Mouse (Mus musculus) telencephalon, adult 2 months (tissue): ENCODE data around the gene Ccdc85c.

Experiments used
- DNase-seq: peaks from one replicate; pipeline ENCODE4 v3.0.0-alpha.2; 2011; ENCODE audit warnings: low read depth, low spot score

Gene Ccdc85c

DNA sequence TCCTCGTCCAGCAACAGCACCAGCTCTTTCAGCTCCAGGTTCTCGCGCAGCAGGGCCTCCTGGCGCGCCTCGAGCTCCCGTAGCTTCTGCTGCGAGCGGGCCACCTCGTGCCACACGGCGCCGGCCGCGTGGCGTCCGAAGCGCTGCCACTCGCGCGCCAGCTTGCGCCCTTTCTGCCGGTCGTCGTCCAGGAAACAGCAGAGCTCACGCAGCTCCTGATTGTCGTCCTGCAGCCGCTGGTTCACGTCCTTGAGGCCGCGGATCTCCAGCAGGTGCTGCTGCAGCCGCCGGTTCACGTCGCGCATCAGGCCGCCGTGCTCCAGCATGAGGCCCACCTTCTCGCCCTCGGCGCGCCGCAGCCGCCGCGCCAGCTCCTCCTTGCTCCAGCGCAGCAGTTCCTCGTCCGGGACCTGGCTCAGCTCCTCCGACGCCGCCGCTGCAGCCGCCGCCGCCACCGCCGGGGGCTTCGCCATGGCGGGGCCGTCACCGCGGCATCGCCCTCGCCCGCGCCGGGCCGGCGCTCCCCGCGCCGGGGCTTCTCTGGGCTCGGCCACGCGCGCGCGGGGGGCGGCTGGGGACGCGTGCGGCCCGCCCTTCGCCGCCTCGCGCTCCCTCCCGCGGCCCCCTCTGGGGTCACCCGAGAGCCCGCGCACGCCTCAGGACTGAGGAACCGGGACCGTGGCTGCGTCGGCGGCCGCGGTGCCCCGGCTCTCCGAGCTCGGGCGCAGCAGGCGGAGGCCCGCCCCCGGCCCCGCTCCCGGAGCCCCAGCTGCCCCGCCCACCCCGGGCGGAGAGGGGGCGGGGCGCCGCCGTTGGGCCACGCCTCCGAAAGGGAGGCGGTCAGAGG, at the start of gene Ccdc85c:
TSS of gene Ccdc85c (minus strand) at position 765 of the 847 bp plus-strand sequence.
- DNase-seq: no peak

DNA sequence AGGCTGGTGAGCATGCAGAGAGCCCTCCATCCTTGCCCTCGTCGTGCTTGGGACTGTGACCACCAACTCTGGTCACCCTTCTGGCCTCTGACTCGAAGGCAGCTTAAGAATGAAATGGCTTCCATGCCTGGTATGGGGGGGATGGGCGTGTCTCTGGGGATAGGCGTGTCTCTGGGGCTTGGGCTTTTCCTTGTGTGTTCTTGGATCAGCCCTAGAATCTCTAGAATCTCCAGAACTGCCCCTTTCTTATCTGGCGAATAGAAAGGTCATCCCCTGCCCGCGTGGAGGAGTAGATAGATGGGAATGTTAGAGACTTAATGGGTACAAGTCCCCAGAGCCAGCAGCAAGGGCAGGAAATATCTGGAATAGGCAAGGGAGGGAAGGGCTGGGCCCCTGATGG, 44.9 kb upstream of the Ccdc85c start:
- no peak for DNase-seq

- no peak for DNase-seq
Measured at GRCm38 (mm10) chr12:108318499-108318898, 43.3 kb upstream of the Ccdc85c start.

- DNase-seq: no peak
Measured at GRCm38 (mm10) chr12:108317826-108318430, 42.7 kb upstream of the Ccdc85c start.

- DNase-seq: no peak
Measured at GRCm38 (mm10) chr12:108317201-108317738, 42.0 kb upstream of the Ccdc85c start.

DNA sequence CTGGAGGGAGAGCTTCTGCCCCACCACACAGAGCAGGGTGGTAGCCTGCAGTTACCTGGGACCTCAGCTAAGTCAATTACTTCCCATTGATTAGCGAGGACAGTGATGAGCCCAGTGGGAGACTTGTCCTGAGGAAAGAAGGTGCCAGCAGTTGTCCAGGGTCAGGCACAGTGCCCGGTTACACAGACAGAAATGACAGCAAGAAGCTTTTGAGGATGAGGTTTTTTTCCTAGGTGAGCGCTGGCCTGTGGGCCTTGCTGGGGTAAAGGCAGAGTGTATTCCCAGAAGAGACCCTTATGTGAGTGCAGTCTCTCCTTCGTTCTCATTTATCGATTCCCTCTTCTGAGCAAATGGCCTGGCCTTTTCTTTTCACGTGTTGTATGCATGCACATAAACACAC, 41.4 kb upstream of the Ccdc85c start:
- DNase-seq: no peak

DNA sequence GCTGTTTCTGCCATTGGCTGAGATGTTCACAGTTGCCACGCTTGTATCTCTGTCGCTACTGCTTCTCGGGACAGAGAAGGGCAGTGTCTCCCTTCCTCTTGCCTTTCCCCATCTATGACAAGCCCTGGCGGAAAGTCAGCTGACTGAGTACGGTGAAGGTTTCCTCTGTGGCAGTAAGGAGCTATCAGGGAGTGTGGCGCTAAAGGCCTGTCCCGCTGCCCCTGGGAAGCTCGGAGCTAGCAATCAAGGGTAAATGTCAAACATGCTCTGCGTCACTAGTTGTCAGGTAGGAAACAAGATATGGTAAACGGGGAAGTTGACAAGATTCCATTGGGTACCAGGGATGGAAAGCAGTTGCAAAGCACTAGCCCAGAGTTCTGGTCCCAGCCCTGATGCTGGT, 40.6 kb upstream of the Ccdc85c start:
- no peak for DNase-seq

- no peak for DNase-seq
Measured at GRCm38 (mm10) chr12:108313244-108313772, 38.1 kb upstream of the Ccdc85c start.

GRCm38 (mm10) chr12:108312432-108312851, 37.2 kb upstream of the Ccdc85c start:
- no peak for DNase-seq

DNA sequence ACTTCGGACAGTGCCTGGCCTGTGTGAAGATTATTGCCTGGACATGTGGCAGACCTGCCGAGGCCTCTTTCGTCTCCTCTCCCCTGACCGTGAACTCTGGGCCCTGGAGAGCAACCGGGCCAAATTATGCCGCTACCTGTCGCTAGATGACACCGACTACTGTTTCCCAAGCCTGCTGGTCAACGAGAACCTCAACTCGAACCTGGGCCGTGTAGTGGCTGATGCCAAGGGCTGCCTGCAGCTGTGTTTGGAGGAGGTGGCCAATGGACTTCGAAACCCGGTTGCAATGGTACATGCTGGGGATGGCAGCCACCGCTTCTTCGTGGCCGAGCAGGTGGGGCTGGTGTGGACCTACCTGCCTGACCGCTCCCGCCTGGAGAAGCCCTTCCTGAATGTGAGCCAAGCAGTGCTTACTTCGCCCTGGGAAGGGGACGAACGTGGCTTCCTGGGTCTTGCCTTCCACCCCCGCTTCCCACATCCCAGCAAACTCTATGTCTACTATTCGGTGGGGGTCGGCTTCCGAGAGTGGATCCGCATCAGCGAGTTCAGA, 36.6 kb upstream of the Ccdc85c start:
- DNase-seq: no peak

DNA sequence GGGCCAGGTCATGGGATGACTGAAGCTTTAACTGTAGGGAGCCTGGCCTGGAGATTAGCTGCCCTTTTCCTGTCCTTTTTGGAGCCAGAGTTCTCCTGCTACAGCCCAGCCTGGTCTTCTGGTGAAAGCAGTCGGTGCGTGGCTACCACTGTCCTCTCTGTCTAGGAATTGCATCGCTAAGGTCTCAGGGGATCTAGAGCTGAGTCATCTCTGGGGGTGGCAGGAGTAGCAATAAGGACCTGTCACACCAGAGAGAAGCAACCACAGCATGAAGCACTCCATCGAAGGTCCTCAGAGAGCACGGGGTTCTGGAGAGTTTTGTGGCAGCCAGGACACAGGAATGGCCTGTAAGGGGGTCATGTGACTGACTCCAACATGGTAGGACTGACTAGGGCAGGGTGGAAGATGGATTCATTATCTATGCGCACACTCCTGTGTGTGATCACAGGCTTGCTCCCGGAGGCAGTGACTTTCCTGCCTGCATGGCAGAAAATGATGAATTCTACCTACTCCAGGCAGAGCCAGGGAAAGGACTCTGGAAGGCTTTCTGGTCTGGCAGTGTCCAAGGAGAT, 35.3 kb upstream of the Ccdc85c start:
- DNase-seq: no peak

DNA sequence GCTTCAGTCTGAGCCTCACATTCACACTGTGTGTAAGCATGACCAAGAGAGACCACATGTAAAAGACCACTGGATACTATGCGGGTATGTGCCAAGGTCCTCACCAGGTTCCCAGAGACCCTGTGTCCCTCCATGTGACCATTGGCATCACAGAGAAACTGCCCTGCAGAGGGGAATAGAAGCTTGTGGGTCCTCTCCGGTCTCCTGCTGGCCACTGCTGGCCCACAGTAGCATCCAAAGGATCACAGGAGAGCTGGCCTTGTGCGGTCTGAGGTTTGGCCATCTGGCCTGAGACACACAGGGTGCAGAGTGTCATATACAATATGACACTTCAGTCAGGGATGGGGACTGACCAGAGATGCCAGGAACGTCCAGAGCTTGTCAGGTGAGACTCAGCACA, 34.8 kb upstream of the Ccdc85c start:
- DNase-seq: no peak

- DNase-seq: no peak
Measured at GRCm38 (mm10) chr12:108309116-108309794, 34.0 kb upstream of the Ccdc85c start.

GRCm38 (mm10) chr12:108308363-108308856, 33.2 kb upstream of the Ccdc85c start:
- DNase-seq: no peak

DNA sequence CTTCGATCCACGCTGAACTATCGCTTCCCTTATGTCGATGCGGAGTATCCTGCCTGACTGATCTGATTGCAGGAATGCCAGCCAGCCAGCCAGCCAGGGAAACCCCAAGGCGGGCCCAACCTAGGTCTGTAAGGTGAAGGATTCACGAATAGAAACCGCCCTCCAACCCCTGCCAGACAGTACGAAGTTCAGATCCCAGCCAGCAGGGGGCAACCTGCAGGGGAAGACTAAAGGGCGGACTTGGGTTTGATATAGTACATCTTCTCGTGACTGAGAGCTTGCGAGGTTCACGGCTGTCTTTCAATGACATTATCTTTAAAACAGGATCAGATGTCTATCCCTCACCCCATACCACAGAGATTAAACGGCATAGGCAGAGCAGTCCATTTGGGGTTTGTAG, 32.3 kb upstream of the Ccdc85c start:
- no peak for DNase-seq

DNA sequence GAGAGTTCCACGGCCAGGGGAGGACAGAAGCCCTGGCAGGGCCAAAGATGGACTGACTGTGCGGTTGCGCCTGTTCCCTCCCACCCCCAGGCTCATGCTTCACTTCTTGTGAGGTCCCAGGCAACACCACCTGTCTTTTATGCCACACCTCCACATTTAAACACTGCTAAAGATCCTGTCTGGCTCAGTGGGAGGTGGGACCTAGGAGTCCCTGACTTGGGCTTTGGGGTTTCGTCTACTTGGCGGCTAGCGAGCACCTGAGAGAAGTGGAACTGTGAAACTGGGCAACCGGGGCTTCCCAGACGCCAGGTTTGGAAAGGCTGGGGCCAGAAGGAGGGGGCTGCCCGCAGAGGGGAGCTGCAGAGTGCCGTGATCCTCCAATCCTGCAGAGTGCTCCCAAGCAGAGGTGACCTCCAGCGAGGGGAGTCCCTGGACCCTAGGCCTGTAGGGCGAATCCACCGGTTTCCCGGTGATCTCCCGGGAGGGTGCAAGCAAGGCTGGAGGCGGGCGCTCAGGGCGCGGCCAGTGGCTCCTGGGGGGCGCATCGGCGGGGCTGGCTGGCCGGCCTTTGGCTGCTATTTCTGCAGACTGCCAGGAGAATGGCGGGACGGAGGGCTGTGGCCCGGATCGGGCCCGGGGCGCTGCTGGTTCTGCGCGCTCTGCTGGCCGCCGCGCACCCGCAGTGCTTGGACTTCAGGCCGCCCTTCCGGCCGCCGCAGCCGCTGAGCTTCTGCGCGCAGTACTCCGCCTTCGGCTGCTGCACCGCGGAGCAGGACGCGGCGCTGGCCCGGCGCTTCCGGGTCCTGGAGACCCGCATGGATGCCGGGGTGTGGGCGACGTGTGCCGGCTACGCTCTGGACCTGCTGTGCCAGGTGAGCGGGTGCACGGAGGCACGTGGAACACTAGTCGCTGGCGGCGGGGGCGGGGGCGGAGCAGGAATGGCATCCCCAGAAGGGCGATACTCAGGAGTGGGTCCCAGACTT, 30.9 kb upstream of the Ccdc85c start, which contains the start of gene Hhipl1:
TSS of gene Hhipl1 (plus strand) at position 459 of the 983 bp plus-strand sequence.
- DNase-seq: no peak

DNA sequence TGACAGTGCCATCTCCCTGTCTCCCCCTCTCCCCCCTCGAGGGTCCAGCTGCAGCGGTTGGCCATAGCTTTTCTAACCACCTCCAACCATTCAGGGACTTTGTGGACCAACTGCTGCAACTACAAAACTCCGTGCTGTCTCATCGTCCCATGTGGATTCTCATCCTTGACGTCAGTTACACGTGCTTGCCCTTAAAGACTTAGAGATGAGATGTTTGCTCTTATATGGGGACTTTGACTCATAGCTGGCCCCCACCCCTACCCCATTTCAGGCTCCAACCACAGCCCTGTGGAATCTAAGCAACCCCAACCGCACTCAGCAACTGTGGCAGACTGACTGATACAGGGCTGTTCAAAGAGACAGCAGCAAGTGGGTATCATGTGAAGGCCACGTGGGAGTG, 29.9 kb upstream of the Ccdc85c start:
- no peak for DNase-seq

DNA sequence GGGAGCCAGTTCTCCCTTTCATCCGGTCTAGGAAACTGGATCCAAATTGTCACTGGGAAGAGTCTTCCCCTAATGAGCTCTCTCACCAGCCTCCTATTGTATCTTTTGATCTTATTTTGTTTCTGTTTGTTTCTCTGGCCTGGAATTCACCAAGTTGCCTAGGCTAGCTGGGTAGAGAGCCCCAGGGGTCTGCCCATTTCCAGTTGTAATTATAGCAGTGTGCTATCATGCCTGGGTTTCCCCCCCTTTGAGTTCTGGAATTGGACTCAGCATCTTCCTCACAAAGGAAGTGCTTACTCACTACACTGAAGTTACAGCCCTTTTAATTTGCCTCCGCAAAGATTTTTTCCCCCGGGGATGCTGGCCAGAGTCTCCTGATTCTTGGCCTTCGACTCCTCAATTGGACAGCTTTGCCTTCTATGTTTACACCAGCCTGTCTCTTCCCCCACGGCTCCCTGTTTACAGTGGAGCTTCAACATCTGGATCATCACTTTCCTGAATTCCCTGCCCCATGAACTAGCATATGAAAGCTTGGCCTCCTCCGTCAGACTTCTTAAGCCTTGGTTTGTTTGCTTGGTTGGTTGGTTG, 28.6 kb upstream of the Ccdc85c start:
- no peak for DNase-seq

- DNase-seq: no peak
Measured at GRCm38 (mm10) chr12:108301006-108301405, 25.8 kb upstream of the Ccdc85c start.
